Mouse (Mus musculus) gastrocnemius, adult 2 months (tissue): ENCODE results near the gene Tnnt3. TPM values are rescaled to one million over a fixed set of nuclear protein-coding genes. Genes with fewer than 3 reads are reported as not detected.

Source experiments
- DNase-seq: peaks from one replicate; pipeline ENCODE4 v3.0.0; 2022
- H3K27ac ChIP-seq: fragments of 200-600 bp; 2 replicates; pipeline ENCODE4 v1.8.1; 2022; ENCODE audit warnings: mild to moderate bottlenecking
- H3K4me3 ChIP-seq: fragments of 200-600 bp; 2 replicates; pipeline ENCODE4 v1.8.1; 2022; ENCODE audit warnings: mild to moderate bottlenecking, moderate library complexity
- CTCF ChIP-seq: fragments of 200-600 bp; IDR thresholded peaks from 2 replicates; pipeline ENCODE4 v1.8.1; 2022; ENCODE audit warnings: antibody characterized with exemption, mild to moderate bottlenecking, moderate library complexity
- intact Hi-C: fragments of 180-260 bp; cut with DNase I; formaldehyde crosslinking; loops from one replicate; pipeline ENCODE4 v1.15.1; 2025
- total RNA-seq, 2 experiments: library from RNA; stranded (reverse); gene quantifications; 2 replicates each; pipeline ENCODE4 v1.2.3; 2021

Gene Tnnt3
- total RNA-seq, 2 experiments from 2014 or later: 28,899 to 38,022 TPM

DNA sequence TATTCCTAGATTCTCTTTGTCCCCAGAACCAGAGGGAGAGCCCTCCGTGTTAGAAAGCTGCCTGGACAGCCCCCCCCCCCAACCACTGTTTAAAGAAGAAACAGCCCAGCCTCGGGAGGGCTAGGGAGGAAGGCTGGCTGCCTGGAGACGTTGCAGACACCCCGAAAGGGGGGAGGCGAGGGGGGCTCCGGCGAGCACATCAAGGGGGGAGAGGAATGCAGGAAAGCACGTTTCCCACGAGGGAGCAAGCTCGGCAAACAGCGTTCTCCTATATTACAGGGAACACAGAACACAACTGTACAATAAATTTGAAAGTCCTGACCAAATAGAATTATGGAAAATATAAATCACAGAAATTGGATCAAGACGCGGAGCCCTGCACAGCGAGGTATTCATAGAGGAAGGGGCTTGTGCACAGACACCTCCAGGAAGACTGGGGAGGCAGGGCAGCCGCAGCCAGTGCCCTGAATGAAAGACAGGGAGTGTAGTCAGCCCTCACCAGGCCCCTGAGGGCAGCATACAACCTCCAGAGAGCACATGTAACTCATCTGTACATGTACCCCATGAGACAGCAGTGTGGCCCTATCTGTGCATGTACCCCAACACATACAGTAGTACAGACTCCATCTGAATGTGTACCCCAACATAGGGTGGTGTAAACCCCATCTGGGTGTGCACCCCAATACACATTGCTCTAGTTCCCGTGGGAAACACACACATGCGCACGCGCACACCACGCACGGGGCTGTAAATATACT, 17.8 kb downstream of the Tnnt3 start:
- Histone ChIP-seq H3K27ac (peak overlapping the region; percentile 43), H3K4me3 (no peak overlapping the region)
- no peak for TF ChIP-seq CTCF
- peak; percentile 70 for DNase-seq
- intact Hi-C loops: no loop called here

- intact Hi-C loops: no loop called here
- Histone ChIP-seq H3K4me3 (no peak overlapping the region), H3K27ac (no peak overlapping the region; the same call in 1 of the 2 replicates)
- TF ChIP-seq CTCF: no peak
- peak; percentile 63 for DNase-seq
These were observed 18.9 kb downstream of the Tnnt3 start for GRCm38 (mm10) chr7:142517531-142517930.

DNA sequence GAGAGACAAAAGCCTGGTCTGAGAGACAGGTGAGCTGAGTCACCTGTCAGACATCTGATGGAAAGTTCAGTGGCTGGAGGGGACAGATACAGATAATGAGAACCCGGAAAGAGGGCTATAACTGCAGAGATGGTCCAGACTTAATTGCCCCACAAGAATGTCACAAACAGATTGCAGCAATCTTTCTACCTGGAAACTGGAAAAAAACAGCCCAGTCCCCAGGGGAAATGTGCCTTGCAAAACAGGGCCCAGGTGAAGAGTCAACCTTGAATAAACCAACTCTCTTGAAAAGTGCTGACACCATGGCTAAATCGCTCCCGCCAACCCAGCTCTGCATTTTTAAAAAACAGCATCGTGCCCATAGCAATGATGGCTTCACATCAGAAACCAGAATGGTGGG, 21.7 kb downstream of the Tnnt3 start:
- intact Hi-C loops: loop anchor here (5.0 kb wide), 2 partner anchors 62 to 152 kb away; no protein-coding TSS in a partner anchor
- no peak overlapping the region for H3K4me3 ChIP-seq
- TF ChIP-seq CTCF: no peak
- no peak overlapping the region for H3K27ac ChIP-seq
- DNase-seq: no peak

GRCm38 (mm10) chr7:142522352-142522751, 23.7 kb downstream of the Tnnt3 start:
- peak; percentile 70 for TF ChIP-seq CTCF
- intact Hi-C loops: loop anchor here (5.0 kb wide), 2 partner anchors 60 to 150 kb away; no protein-coding TSS in a partner anchor

DNA sequence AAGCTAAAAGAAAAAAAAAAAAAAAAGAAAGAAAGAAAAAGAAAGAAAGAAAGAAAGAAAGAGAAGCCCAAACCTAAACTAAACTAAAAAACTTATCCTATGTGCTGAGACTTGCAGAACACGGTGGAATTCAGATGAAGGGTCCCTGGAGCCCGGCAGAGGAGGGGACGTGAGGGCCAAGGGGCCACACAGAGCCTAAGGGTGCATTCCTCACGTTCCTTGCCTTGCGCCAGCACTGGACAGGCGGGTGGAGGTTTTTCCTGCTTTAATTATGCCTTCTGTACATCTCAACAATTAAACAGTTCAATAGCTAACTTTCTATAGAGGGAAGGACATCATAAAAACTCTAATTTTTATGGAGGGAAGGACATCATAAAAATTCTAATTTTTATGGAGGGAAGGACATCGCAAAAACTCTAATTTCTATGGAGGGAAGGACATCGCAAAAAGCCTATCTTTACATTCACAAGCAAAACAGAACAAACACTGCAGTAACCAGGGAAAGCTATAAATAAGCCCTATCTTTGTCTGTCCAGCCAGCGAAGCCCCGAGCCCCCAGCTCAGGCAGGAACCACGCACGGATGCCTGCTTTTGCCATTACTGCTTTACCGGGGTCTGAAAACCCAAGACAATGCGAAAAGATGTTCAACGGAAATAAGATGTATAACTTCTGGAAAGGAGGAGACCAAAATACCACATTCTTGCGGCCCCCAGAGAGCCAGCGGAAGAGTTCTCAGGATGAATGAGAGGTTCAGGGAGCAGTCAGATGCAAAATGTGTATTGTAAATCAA, 24.8 kb downstream of the Tnnt3 start:
- intact Hi-C loops: loop anchor here (5.0 kb wide), 2 partner anchors 59 to 149 kb away; no protein-coding TSS in a partner anchor
- DNase-seq: peak; percentile 35
- no peak overlapping the region for H3K4me3 ChIP-seq
- no peak for TF ChIP-seq CTCF
- no peak overlapping the region for H3K27ac ChIP-seq

More at GRCm38 (mm10) chr7:142522352-142522751, 23.7 kb downstream of the Tnnt3 start:
- H3K27ac ChIP-seq: no peak overlapping the region
- H3K4me3 ChIP-seq: no peak overlapping the region
- DNase-seq: peak; percentile 65

DNA sequence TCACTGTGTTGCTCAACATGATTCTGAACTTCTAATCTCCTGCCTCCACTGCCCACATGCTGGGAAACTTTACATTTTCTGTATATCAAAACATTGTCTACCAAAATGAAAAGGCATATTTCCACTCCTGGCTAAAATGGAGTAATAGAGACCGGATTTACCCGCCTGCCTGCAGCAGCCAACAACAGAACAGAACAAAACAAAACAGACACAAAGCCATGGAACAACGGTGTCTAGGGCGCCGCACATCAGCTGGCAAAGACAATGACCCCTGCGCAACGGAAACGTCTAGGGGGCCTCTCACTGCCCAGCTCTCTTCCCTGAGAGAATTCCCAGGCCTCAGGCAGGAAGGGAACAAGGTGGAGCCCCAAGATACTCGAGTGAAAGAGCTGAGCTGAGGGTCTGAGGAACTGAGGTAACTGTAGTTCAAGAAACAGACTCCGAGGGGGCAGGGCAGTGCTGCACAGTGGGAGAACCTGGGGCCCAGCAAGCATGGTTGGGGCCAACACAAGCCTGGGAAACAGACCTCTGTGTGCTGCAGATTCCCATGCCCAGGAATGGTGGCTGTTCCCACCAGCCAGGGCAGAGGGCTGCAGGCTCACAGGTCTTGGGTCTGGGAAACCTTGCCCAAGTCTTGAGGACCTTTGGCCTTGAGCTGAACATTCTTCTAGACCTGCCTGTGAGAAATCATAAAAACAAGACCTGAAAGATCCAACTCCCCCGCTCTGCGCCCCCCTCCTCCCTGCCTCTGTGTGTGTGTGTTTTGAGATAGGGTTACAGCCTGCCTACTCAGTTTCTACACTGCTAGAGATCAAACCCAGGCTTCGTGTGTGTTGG, 26.9 kb downstream of the Tnnt3 start:
- no peak for DNase-seq
- Histone ChIP-seq H3K27ac (peak overlapping the region; percentile 38; the same call in 1 of the 2 replicates), H3K4me3 (no peak overlapping the region)
- intact Hi-C loops: no loop called here
- TF ChIP-seq CTCF: no peak

DNA sequence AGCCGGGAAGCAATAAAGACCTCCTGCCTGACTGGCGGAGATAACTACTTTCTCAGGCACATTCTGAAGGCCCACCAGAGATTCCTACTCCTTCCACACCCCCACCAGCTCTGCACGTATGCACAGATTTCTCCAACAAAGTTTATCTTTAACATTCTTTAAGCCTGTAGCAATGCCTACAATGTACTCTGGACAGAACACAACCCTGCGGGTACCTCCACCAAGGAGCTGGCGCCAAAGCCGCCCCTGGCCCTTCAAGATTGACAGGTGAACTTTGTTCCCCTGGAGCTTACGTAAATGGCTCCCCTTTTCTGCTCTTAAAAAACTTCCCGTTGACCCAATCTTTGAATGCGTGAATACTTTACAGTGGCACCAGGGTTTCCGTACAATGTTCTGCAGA, 30.7 kb downstream of the Tnnt3 start:
- no peak for TF ChIP-seq CTCF
- Histone ChIP-seq H3K27ac (no peak overlapping the region), H3K4me3 (no peak overlapping the region)
- DNase-seq: no peak
- intact Hi-C loops: no loop called here

DNA sequence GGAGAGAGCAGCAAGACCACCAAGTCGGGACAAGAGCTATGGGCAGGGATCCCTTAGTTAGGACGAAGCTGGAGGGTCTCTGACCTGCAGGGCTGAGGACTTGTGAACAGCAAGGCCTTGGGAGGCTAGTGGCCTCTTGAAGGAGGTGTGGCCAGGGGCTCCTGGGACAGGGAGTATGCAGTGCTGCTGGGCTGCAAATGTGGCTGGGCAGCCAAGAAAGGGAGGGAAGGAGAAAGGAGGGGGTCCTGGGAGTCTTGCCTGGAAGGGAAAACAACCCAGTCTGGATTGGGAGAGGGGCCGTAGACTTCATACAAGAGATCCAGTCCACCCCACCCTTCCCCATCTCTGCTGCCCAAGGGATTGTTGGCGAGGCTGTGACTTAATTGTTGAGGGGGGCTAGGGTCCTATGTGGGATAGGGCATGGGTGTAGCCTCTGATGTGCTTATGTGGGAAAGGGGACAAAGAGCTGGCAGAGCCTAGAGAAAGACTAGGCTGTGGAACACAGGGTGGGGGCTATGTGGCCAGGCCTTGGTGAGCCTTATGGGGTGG, 33.4 kb downstream of the Tnnt3 start:
- Histone ChIP-seq H3K4me3 (peak overlapping the region; percentile 98), H3K27ac (peak overlapping the region; percentile 96)
- peak; percentile 66 for DNase-seq
- intact Hi-C loops: loop anchor here (2.0 to 5.0 kb wide), 2 partner anchors 51 to 215 kb away; no protein-coding TSS in a partner anchor
- TF ChIP-seq CTCF: no peak

GRCm38 (mm10) chr7:142532671-142533058, 34.0 kb downstream of the Tnnt3 start, which contains the start of gene Mrpl23:
Gene Mrpl23 (plus strand): TSS chr7:142532686.
- intact Hi-C loops: loop anchor here (2.0 to 5.0 kb wide), 2 partner anchors 52 to 215 kb away; no protein-coding TSS in a partner anchor

DNA sequence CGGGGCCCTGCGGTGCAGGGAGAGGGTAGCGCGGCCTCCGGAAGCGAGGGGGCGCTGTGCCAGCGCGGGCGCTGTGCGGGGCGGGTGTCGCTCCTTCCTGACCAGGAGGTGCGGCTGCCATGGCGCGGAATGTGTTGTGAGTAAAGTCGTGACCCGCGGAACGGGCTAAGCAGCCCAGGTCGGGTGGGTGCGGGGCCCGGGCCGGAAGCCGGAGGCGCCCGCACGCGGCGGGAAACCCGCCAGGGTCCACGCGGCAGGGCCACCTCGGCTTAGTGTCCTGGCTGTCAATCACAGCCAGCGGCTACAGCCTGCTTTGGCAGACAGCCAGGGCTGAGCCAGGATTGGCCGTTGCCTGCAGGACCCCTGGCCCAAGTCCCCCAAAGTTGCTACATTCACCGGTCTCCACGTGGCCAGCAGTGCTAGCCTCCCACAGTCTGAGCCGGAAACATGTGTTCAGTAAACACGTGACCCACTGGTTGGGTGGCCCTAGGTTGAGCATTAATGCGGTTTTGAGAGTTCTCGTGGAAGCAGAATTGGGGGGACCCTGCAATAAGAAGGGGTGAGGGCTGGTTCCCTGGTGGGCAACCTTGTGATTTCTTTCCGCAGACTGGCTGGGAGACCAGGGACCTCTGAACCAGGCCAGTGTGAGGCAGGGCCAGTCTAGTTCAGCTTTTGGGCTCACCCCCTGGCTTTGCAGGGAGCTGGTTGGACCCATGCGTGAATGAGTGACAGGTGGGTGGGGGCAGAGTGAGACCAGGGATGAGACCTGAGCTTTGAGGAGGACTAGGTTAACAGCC, 34.6 kb downstream of the Tnnt3 start:
- intact Hi-C loops: loop anchor here (2.0 to 5.0 kb wide), 2 partner anchors 52 to 216 kb away; no protein-coding TSS in a partner anchor
- peak; percentile 98 for TF ChIP-seq CTCF
- Histone ChIP-seq H3K27ac (peak overlapping the region; percentile 96), H3K4me3 (peak overlapping the region; percentile 98)
- DNase-seq: peak; percentile 94

More at GRCm38 (mm10) chr7:142532671-142533058, 34.0 kb downstream of the Tnnt3 start, which contains the start of gene Mrpl23:
- H3K4me3 ChIP-seq: peak within 1 kb of the TSS; percentile 98
- no peak for DNase-seq
- peak within 1 kb of the TSS; percentile 96 for H3K27ac ChIP-seq
- TF ChIP-seq CTCF: no peak

GRCm38 (mm10) chr7:142535116-142535515, 36.5 kb downstream of the Tnnt3 start:
- no peak for DNase-seq
- TF ChIP-seq CTCF: no peak
- intact Hi-C loops: no loop called here
- Histone ChIP-seq H3K4me3 (no peak overlapping the region), H3K27ac (0 out of 2 replicates have a peak overlapping the region, but pooled peaks have one; percentile 3)
